Mouse (Mus musculus) heart, postnatal 0 days (tissue): ENCODE results near the gene Eci3. TPM values are rescaled to one million over a fixed set of nuclear protein-coding genes. Genes with fewer than 3 reads are reported as not detected.
"Not testable (repeated sequence)": the region's sequence is repeated elsewhere in the genome, so short reads cannot be mapped to it uniquely, and the experiment has no call there.

ENCODE experiments used
- ATAC-seq: fragments of 200-750 bp; cut with Nextera tagmentation; 2 replicates; pipeline ENCODE4 v1.8.0; 2017; ENCODE audit warnings: low read depth, moderate number of reproducible peaks, moderate library complexity; ENCODE audit not compliant: insufficient read depth
- DNase-seq: peaks from one replicate; pipeline ENCODE4 v3.0.0-alpha.2; 2016; ENCODE audit warnings: low spot score
- H3K27ac ChIP-seq: fragments of 300-500 bp; sonication (generic); 2 replicates; pipeline ENCODE4 v1.5.1; 2014; ENCODE audit warnings: low read depth, mild to moderate bottlenecking
- H3K27me3 ChIP-seq: fragments of 300-500 bp; sonication (generic); 2 replicates; pipeline ENCODE4 v1.6.1; 2014; ENCODE audit warnings: low read length, mixed read lengths; ENCODE audit not compliant: control insufficient read depth, insufficient read depth
- H3K36me3 ChIP-seq: fragments of 300-500 bp; sonication (generic); replicated peaks from 2 replicates; pipeline ENCODE4 v1.6.1; 2014; ENCODE audit warnings: low read length, mixed read lengths; ENCODE audit not compliant: control insufficient read depth, insufficient read depth
- H3K4me1 ChIP-seq: fragments of 300-500 bp; sonication (generic); 2 replicates; pipeline ENCODE4 v1.6.1; 2014; ENCODE audit warnings: antibody characterized with exemption; ENCODE audit not compliant: control insufficient read depth, insufficient read depth
- H3K4me2 ChIP-seq: fragments of 300-500 bp; sonication (generic); 2 replicates; pipeline ENCODE4 v1.6.1; 2014; ENCODE audit warnings: low read depth, mild to moderate bottlenecking, low read length, moderate library complexity
- H3K4me3 ChIP-seq: fragments of 300-500 bp; sonication (generic); 2 replicates; pipeline ENCODE4 v1.5.1; 2014; ENCODE audit warnings: low read depth, low read length
- H3K9ac ChIP-seq: fragments of 300-500 bp; sonication (generic); replicated peaks from 2 replicates; pipeline ENCODE4 v1.6.1; 2014; ENCODE audit warnings: low read depth, low read length, mixed read lengths
- H3K9me3 ChIP-seq: fragments of 300-500 bp; sonication (generic); replicated peaks from 2 replicates; pipeline ENCODE4 v1.6.1; 2016; ENCODE audit warnings: low read length; ENCODE audit not compliant: control insufficient read depth
- CTCF ChIP-seq: IDR thresholded peaks from 2 replicates; pipeline ENCODE4 v1.5.1; 2016; ENCODE audit warnings: antibody characterized with exemption, control low read depth, low read depth
- EP300 ChIP-seq: IDR thresholded peaks from 2 replicates; pipeline ENCODE4 v1.6.1; 2016; ENCODE audit warnings: antibody characterized with exemption, low read depth
- WGBS: fragments of 180-500 bp; shearing (Covaris S2); extraction: QIAGEN DNeasy Blood & Tissue Kit; methylation state at CpG from one replicate; pipeline ENCODE4 v1.1.7; 2014; 5-methylcytosine and 5-hydroxymethylcytosine counted together
- polyA plus RNA-seq: library from polyadenylated mRNA; unstranded; fragments of >200 nt; fragmentation: Nextera tagmentation; extraction: Ambion mirVana; gene quantifications from 2 replicates; pipeline ENCODE4 v1.2.1, GENCODE M21; 2015
- total RNA-seq: library from RNA; depleted of rRNA; stranded (reverse); fragments of >200 nt; gene quantifications from 2 replicates; pipeline ENCODE4 v1.2.3, GENCODE M21; 2014; ENCODE audit warnings: low replicate concordance

Eci3 gene
- total and polyA plus RNA-seq, 2 experiments from 2014 or later: 0.18 TPM; not detected in 1

- Histone ChIP-seq H3K27me3 (0 out of 2 replicates have a peak, but pooled peaks cover 8% of the 10 kb centered on the region), H3K9ac (no peak overlapping the region), H3K4me1 (peaks cover 13% of the 10 kb centered on the region; the same call in 1 of the 2 replicates), H3K4me2 (no peak overlapping the region), H3K4me3 (no peak overlapping the region), H3K27ac (no peak overlapping the region), H3K9me3 (no peaks in the 10 kb centered on the region), H3K36me3 (no peaks in the 10 kb centered on the region)
- no peak for DNase-seq
- TF ChIP-seq EP300 (no peak), CTCF (no peak)
- 76% methylated on average over 4 of the region's 4 CpGs for WGBS
- ATAC-seq: no peak
Observed at GRCm38 (mm10) chr13:34960996-34961770, 2.4 kb downstream of the Eci3 start.

- ATAC-seq, DNase-seq, H3K4me1 ChIP-seq, H3K27ac ChIP-seq, H3K36me3 ChIP-seq, H3K4me2 ChIP-seq, H3K9me3 ChIP-seq, H3K27me3 ChIP-seq, H3K4me3 ChIP-seq, H3K9ac ChIP-seq: not testable (repeated sequence)
- WGBS: 81% methylated on average over 3 of the region's 3 CpGs
Observed at GRCm38 (mm10) chr13:34958158-34958557, 5.5 kb downstream of the Eci3 start.

GRCm38 (mm10) chr13:34956901-34957300 is 6.7 kb downstream of the Eci3 start:
- WGBS: 84% methylated on average over 4 of the region's 4 CpGs
- ATAC-seq (no peak), DNase-seq (no peak)
- Histone ChIP-seq H3K27ac (no peak overlapping the region), H3K9ac (no peak overlapping the region), H3K27me3 (no peaks in the 10 kb centered on the region), H3K4me2 (no peak overlapping the region), H3K36me3 (no peaks in the 10 kb centered on the region), H3K4me3 (no peak overlapping the region), H3K4me1 (no peaks in the 10 kb centered on the region), H3K9me3 (no peaks in the 10 kb centered on the region)
- TF ChIP-seq CTCF: no peak
- no peak for TF ChIP-seq EP300

GRCm38 (mm10) chr13:34951437-34951836 is 12.2 kb downstream of the Eci3 start:
- H3K4me1 ChIP-seq, H3K9me3 ChIP-seq, DNase-seq, ATAC-seq, H3K4me3 ChIP-seq, H3K27me3 ChIP-seq, H3K36me3 ChIP-seq, H3K9ac ChIP-seq, H3K27ac ChIP-seq, H3K4me2 ChIP-seq: not testable (repeated sequence)
- 87% methylated on average over 2 of the region's 2 CpGs for WGBS

- ATAC-seq: no peak
Observed at GRCm38 (mm10) chr13:34942370-34942769, 21.2 kb downstream of the Eci3 start.

More at GRCm38 (mm10) chr13:34942370-34942769, 21.2 kb downstream of the Eci3 start:
- Histone ChIP-seq H3K4me2 (no peak overlapping the region), H3K4me3 (no peak overlapping the region), H3K27me3 (no peaks in the 10 kb centered on the region), H3K9ac (no peak overlapping the region), H3K9me3 (no peaks in the 10 kb centered on the region), H3K27ac (no peak overlapping the region), H3K4me1 (no peaks in the 10 kb centered on the region), H3K36me3 (no peaks in the 10 kb centered on the region)
- DNase-seq: no peak
- TF ChIP-seq CTCF (no peak), EP300 (no peak)
